Mouse (Mus musculus): ENCODE data around the gene Tmem170. TPM values are rescaled to one million over a fixed set of nuclear protein-coding genes. Genes with fewer than 3 reads are reported as not detected.

Gene Tmem170
- total RNA-seq, 2 experiments from 2014 or later = 4.0 to 4.8 TPM

- no peak for DNase-seq (ENCODE audit: low spot score in 2 of 2)
These were observed 58.0 kb downstream of the Tmem170 start for GRCm38 (mm10) chr8:111818556-111818955.

- no peak for DNase-seq (ENCODE audit: low spot score in 2 of 2)
These were observed 61.5 kb downstream of the Tmem170 start for GRCm38 (mm10) chr8:111815078-111815477.

- DNase-seq (ENCODE audit: low spot score in 2 of 2) = no peak
These were observed 62.7 kb downstream of the Tmem170 start for GRCm38 (mm10) chr8:111813818-111814217.

Other genes with a start within 250 kb of the Tmem170 start
- gene Ldhd, start 246.4 kb downstream of the Tmem170 start, total RNA-seq (2021) = 1 to 10 TPM; 7.0 to 8.3 TPM
- gene Zfp1, start 233.3 kb downstream of the Tmem170 start, total RNA-seq (2021) = 10 to 100 TPM; 21.1 to 22.2 TPM
- not detected for gene Ctrb1, start 185.7 kb downstream of the Tmem170 start, total RNA-seq (2021)
- gene Bcar1, start 132.9 kb downstream of the Tmem170 start, total RNA-seq (2021) = 10 to 100 TPM; 61.4 to 63.7 TPM
- 10 to 100 TPM; 79.3 to 82.7 TPM for gene Cfdp1, start 22.5 kb downstream of the Tmem170 start, total RNA-seq (2021)
- under 1 TPM; 0.63 to 0.64 TPM for gene Chst5, start 33.7 kb upstream of the Tmem170 start, total RNA-seq (2021)
- 10 to 100 TPM; 12.4 to 14.8 TPM for gene Tmem231, start 57.1 kb upstream of the Tmem170 start, total RNA-seq (2021)
- 100 to 1,000 TPM; 212 to 219 TPM for gene Gabarapl2, start 64.0 kb upstream of the Tmem170 start, total RNA-seq (2021)
- gene Adat1, start 115.6 kb upstream of the Tmem170 start, total RNA-seq (2021) = 1 to 10 TPM; 5.7 to 6.2 TPM
- gene Kars, start 134.6 kb upstream of the Tmem170 start, total RNA-seq (2021) = 10 to 100 TPM; 81.0 to 91.2 TPM
- 10 to 100 TPM; 42.9 to 43.9 TPM for gene Terf2ip, start 134.6 kb upstream of the Tmem170 start, total RNA-seq (2021)
- gene Gm6793, start 138.3 kb upstream of the Tmem170 start, total RNA-seq (2021) = under 1 TPM in 1 of 2 experiments, not detected in 1; 0.25 TPM

Data from layer of hippocampus, adult 18-20 months (tissue).